Mouse (Mus musculus) layer of hippocampus, postnatal 14 days (tissue): ENCODE data around the gene Nr2e1. TPM values are rescaled to one million over a fixed set of nuclear protein-coding genes. Genes with fewer than 3 reads are reported as not detected.

Experiments used
- DNase-seq, 2 experiments: peaks; one replicate each; pipeline ENCODE4 v3.0.0; 2021 to 2022; ENCODE audit warnings: low spot score in 2 of 2, mixed read lengths in 1 of 2
- total RNA-seq, 2 experiments: library from RNA; stranded (reverse); gene quantifications; 2 replicates each; pipeline ENCODE4 v1.2.3; 2021

Nr2e1 gene
- total RNA-seq, 2 experiments from 2014 or later: 13.3 to 14.9 TPM

DNA sequence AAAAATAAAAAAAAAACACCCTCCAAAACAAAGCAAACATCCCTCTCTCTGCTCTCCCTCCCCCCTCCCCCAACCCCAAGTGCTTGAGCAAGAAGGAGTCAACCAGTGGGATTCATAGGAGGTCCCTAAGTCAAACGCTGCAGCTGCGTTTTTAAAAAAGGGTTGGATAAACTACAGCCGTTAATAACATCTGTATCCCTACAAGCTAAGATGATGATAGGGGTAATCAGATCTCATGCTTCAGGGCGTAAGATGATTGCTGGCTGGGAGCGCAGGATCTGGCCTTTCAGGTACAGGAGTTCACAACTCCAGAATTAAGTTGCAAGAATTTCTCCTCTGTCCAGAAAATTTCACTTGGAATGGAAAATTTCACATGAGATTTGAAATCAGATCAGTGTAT is 6.1 kb upstream of the Nr2e1 start:
- DNase-seq: no peak

DNA sequence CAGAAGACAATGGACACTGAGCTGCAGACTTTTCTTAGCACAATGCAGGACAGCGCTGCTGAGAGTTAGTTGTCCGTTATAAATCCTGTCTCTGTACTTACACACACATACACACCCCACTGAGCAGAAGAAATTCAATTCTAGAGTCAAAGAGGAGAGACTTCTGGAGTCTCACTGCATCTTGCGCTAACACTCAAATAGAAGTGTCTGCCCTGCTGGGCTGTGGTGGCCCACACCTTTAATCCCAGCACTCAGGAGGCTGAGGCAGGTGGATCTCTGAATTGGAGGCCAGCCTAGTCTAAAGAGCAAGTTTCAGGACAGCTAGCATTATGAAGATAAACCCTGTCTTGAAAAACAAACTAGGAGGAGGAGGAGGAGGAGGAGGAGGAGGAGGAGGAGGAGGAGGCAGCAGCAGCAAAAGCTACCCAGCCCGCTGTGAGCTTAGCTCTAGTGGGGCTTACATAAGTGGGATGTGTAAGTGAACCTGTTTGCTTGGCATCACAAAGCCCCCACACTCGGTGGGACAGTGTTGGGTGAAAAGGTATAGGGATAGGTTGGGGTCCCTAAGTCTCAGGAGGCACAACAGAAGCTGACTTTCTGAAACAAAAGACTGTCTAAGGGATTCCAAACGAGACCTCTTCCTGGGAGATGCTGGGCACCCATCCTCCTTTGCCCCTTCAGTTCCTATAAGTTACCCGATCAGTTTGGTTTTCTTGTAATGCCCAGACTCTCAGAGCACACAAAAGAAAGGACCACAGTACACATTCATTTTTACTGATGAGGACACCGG is 4.7 kb upstream of the Nr2e1 start:
- no peak for DNase-seq

DNA sequence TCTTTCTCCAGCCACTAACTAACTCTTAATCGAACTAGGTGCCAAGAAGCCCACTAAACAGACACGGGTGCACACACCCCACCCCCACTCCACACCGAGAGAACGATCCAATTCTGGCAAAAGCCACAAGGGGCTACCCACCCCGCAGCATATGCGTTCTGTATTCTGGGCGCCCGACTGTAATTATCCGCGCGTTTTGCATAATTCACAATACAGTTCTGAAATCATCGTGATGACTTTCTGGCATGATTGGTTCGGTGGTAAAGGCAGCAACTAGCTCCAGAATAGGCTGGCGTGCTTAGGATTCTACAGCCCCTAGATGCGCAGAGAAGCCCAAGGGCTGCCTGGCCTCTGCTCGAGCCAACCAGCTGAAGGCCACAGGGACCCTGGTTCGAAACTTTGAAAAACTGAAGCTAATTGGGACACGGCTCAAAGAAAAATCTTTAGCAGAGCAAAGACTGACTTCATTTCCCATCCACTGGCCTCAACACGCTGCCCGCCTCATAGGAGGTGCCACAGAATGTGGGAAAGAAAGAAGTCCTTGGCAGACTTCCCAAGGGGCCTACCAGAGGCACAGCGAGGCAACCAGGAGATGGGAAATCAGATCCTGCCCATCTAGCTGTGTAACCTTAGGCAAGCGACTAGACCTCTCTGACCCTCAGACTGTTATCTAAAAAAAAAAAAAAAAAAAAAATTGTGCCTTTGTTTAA is 2.3 kb upstream of the Nr2e1 start:
- peak in 1 of 2 experiments; percentile 47 for DNase-seq

DNA sequence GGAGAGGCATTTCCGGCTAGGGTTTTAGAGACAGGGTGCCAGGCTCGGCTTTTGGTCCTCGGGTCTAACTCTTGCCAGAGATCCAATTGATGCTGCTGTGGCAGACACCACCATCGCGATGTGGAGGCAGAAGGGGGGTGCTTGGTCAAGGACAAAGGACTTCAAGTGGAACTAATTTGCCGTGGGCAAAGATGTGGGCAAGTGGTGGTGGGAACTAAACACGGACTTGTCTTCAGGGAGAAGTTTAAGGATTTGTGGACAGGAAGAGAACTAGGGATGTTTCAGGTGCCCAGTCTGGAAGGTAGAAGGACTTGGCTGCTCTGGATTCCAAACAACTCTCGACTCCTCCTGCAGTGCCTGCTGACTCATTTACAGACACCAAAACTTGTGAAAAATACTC is 1.7 kb upstream of the Nr2e1 start:
- no peak for DNase-seq

DNA sequence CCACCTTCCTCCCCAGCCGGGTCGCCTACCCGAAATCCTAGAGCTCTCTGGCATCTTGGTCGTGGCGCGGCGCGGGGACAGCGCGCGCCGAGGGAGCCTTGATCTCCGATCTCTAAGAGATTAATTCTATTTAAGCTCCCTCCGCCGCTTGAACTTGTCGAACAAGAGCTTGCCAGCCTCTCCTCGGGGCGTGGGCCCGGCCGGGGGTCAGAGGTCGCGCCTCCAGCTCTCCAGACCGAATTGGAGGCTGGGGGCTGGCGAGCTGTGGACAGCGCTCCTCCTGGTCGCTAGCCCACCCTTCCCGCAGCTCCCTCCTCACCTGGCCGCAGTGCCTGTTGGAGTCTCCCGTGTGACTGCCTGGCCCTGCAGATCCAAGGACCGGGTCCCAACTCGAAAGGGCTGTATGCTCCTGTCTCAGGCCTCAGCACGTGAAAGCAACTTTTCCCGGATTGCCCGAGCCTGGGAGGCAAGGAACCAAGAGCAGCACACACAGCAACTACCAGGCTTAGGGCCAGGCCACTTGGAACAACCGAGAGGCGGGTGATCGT is 1.1 kb upstream of the Nr2e1 start:
- no peak for DNase-seq

DNA sequence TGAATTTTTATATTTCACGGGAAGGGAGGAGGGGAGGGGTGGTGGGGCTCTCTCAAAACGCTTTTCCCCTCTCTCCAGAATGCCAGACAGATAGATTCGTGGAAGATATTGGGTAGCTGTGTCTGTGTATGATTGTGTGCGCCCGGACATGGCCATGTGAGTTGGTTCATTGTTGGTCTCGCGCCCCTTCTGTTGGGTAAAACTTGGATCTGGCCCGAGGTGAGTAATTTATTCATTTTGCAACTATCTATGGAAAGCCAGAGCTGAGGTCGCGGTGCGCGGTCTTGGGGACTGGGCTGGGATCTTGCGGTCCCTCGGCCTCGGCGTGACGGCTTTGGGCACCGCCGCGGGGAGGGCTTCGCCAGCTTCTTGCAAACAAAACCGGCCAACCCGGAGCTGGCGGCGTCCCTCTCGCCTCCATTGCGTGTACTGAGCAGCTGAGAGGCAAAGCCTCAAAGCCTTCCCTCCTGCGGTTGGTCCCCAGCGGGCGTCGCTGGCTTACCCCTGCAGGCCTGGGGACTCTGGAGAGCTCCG is 537 bp upstream of the Nr2e1 start:
- peak in 1 of 2 experiments; percentile 37 for DNase-seq

DNA sequence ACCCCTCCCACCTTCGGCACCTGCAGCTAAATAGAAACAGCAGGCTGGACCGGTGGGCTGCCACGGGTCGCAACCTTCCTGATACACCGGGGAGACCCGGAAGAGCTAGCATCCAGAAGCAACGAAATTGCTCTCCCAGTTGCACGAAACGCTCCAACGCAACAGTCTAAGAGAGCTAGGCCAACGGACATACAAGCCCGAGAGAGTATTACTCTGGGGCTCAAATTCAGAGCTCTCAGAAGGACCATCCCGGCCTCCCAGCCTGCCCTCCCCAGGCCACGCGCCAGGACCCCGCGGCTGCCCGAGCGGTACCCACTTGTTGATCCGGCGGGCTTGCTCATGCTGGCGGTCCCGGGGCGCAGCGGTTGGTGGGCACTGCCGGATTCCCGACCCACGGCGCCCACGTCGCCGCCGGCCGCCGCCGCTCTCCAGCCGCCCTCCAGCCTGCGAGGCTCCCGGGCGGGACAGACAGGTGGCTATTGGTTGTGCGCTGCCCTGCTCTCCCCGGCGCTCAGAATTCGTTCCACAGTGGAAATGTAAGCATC is 794 bp downstream of the Nr2e1 start:
- DNase-seq: no peak

DNA sequence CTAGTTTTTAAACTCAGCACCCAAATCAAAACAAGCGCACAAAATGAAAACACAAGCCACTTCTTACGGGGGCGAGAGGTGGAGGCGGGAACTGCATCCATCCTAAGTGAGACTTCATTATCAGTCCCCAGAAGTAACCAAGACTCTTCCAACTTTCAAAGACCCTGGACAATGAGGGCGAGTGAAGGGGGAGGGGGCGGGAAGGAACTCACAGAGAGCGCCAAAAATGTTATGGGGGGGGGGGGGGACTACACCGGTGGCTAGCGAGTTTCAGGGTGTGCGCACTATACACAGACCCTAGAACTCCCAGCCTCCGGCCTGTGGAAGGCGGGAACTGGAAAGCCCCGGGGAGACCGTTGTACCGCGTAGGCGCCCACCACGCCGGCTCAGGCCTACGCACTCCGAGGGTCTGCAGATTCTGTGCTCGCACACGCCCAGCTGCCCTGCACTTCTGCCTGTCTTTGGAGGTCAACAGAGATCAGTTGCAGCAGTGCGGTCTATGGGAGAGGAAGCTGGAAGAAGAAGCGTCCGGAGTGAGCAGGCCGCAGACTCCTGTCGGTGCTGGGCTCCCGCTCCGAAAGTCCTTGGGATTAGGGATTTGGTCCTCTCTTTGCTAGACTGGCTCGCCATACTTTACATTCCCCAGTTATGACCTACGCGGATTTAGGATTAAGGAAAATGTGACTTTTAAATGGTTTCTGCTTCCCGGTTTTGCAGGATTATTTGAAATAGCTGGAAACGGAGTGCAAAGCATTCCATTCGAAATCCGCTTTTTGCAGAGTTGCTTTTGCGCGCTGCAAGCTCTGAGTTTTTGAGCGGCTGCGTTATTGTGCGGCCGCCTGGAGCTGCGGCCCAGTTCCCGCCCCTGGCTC is 1.5 kb downstream of the Nr2e1 start:
- DNase-seq: no peak

DNA sequence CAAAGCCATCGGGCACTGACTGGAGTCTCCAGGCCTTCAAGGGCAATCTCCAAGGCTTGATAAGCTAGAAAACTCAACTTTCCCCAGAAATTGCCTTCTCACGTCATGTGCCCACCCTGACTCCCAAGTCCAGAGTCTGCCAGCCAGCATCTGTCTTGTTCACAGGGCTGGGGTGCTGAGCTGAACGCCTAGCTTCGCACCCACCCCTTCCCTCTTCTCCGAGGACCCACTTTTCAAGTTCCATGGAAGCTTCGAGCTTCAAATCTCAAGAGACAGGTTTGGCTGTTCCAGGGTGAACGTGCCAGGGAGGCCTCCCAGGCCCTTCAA is 2.5 kb downstream of the Nr2e1 start:
- no peak for DNase-seq

DNA sequence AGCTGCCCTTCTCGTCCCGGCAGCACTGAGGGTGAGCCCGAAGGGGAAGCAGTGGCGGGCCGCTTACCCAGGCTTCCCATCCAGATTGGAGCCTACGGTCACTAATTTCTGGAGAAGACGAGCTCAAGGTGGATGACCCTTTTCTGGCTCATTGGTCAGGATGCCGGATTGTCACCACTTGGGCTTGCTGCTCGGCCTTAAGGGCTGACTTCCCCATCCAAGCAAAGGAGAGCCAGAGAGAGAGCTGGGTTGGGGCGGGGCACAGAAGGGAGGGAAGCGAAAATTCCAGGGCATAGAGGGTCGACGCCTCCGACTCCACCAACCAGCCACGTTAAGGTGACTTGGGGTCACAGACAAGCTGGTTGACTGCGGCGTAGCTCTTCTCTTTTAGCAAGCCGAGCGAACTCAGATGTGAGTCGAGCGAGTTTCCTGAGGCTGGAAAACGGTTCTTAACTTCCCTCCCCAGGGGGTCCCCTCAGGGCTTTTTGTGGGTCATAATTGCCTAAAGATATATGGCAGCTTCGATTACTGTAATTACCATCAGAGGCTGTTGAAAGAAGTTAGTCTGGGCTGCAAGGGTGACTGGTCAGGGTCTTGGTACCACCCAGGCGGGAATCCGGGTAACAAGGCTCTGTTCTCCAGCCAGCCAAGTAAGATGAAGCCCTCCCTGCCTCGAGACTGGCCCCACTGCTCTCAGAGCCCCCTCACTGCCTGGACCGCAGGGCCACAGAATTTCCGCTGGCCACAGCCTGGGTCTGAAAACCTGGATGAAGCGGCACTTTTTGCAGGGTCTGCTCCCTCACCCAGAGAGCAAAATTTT is 3.1 kb downstream of the Nr2e1 start:
- DNase-seq: no peak

DNA sequence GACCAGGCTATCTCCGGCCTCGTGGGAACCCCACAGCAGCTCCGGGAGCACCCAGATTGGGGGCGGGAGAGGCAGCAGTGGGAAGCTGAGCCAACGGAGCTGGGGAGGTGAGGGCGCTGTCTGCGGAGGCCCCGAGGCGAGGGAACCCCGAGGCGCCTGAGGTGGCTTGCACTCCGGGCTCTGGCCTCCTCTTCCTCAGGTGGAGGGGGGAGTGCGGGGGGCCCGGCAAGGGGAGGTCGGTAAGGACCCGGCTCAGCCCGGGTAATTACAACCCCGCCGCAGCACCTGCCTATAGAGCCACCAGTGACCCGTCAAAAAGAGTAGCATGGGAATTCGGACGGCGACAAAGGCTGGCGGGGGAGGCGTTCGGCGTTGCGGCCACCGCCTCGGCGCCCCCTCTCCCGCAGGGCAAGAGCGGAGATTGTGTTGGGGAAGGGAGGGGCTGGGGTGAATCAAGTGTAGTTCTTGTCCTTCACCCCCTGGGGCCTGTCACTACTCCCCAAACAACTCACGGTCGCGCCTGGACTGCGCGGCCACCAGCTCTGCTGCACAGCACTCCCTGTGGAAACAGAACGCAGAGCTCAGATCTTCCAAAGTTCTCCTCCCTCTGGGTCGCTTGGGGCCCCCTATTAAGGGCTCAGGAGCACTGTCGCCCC is 3.8 kb downstream of the Nr2e1 start:
- no peak for DNase-seq

DNA sequence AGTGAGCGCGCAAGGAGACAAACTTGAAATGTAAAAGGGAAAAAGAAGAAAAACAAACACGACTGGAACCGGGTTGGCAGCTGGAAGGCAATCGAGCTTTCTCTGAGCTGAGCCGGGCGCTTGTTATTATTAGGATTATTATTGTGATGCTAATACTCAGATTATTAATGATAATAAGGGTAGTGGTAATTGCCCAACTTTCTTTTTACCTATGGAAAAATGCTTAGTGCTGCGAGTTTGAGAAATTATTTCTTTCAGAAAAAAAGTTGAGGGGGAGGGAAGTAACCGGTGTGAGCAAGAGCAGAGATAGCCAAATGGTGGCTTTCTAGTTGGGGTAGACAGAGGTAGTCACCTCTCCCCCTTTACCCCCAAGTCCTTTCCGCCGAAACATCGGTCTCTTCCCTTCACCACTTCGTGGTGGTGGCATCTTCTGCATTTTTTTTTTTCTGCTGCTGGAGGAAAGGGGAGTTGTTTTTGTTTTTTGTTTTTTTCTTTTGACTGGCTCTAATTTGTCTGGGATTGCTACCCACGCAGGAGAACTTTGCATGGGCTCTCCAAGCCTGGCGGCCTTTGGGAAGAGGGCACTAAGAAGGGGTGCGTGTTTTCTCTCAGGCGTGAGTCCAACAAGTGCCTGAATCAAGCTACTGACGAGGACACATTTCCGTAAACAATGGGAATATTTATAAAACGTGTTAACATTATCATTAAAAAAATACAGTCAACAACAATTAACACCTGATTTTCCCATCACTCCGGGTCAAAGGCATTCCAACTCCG is 4.5 kb downstream of the Nr2e1 start:
- DNase-seq: no peak

DNA sequence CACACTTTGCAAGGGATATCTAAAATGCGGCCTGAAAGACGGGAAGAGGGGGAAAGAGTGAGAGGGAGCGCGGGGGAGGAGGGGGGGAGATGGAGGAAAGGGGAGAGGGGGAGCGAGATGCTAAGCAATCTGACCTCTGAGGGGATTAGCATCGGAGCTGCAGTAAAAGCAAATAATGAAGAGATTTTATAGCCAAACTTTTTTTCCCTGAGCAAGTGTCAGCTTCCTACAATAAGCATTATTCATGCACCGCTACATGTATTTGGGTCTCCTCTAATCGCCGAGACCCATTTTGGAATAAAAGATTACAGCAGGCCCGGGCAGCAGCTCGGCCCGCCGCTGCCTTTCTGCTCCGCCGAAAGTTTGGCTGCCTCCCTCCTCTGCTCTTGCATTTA is 5.2 kb downstream of the Nr2e1 start:
- no peak for DNase-seq

DNA sequence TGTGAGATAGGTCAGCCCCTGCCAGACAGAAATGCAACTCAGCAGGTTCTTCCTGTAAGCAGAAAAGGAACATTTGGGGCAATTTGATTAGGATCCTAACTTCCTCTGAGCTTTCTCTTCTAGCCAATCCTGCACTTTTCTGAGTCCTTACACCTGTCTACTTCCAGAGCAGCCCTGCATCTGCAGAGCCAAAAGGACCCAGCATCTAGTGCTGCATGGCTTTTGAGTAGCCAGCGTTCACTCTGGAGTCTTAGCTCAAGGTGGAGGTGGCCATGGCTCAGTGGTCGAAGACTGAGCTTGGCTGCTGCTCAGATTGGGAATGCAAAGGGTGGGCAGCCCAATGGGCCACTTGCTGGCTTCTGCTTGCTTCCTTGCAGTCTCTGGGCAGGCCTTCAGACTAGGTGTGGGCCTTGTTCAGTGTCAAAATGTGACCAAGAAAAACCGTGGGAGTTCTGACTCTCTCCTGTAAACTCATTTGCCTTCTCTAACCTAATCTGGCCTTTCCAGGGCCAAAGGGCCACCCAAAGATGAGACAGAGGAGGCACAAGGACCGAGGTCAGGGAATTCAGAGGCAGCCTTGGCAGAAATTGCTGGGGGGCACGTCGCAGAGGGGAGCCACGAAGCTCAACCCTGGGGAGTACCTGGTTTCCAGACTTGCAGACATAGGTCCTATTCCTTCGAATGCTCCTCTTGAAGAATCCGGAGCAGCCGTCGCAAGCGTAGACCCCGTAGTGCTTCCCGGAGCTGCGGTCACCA is 5.7 kb downstream of the Nr2e1 start:
- DNase-seq: no peak

DNA sequence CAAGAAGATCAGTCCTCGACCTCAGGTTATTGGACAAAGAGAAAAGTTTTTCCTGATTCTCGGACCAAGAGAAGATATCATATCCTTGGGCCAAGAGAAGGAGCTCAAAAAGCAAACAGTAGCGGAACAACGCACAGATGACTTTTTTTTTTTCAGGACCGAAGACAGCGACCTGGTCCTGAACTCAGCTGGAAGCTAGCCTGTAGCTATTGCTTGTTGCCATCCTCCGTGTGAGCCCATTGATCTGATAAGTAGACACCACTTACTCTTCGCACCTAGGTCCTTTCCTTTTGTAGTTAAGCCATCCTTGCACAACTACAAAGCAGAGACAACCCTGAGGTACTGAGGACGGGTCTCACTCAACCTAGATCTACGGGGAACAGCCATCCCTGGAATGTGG is 8.8 kb downstream of the Nr2e1 start:
- no peak for DNase-seq

DNA sequence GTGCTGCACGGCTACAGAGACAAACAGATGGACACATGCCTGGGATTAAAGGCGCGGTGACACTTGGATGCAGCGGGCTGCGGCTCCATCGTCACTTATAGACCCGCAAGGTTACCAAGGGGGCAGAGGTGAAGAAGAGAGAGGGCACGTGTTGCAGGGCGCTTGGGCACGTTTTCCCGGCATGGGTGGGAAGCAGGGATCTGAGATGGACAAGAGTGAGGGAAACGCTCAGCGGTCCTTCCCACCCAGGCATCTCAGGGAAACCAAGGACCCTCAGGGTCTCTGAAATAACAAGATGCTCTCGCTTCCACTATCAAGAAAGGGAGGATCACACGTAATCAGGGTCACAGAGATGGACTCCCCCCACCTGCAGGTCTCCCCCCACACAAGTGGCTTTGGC is 10.5 kb downstream of the Nr2e1 start:
- no peak for DNase-seq

DNA sequence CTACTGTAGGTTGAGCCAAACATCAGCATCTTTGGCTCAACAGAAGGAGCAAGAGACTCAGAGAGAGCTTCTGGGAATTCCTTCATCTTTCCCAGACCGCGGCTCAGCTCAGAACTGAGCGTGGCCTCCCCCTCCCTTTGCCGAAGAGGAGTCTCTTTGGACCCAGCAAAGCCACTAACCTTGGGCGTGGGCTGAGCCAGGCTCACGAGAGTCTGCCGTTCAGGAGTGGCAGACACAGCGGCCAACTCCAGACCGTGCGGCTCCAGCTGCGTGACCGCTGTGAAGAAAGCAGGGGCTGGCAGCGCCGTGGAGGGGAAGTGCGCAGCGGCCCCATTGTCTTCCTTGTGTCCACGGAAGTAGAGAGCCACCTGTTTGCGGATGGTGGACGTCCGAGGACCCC is 10.9 kb downstream of the Nr2e1 start:
- no peak for DNase-seq

DNA sequence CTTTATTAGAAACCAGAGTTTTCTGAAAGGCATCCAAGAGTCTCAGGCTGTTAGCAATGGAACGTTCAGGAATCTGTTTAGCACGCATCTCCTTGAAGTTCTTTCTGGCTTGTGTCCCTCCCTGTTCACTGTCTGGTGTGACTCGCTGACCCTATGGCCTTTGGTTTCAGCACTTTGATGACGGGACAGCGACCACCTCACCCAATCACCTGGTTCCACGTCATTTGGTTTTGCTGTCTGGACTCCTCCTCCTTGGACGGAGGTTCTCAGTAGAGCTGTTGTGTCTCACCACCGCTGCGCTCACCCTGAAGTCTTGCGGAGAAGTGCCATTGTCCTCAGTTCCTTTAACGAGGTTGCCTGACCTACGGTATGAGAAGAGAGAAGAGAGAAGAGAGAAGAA is 21.2 kb downstream of the Nr2e1 start:
- DNase-seq: no peak
